Mouse (Mus musculus) erythroblast, embryonic 14.5 days (primary cell): ENCODE data around the gene Ptp4a2. TPM values are rescaled to one million over a fixed set of nuclear protein-coding genes. Genes with fewer than 3 reads are reported as not detected.
"Not testable (repeated sequence)": the region's sequence is repeated elsewhere in the genome, so short reads cannot be mapped to it uniquely, and the experiment has no call there.

Source experiments
- H3K27me3 ChIP-seq: 2 replicates; pipeline ENCODE4 v1.6.1; 2012; ENCODE audit warnings: inconsistent platforms; ENCODE audit not compliant: control insufficient read depth
- H3K36me3 ChIP-seq: 2 replicates; pipeline ENCODE4 v1.6.1; 2012; ENCODE audit warnings: mild to moderate bottlenecking, inconsistent platforms; ENCODE audit not compliant: control insufficient read depth
- H3K4me1 ChIP-seq: 2 replicates; pipeline ENCODE4 v1.6.1; 2012; ENCODE audit warnings: inconsistent platforms; ENCODE audit not compliant: control insufficient read depth
- H3K4me3 ChIP-seq: replicated peaks from 2 replicates; pipeline ENCODE3; 2012; ENCODE audit warnings: moderate library complexity, mild to moderate bottlenecking, inconsistent platforms
- H3K9me3 ChIP-seq: 2 replicates; pipeline ENCODE4 v1.6.1; 2012; ENCODE audit warnings: low read length, inconsistent platforms, mixed read lengths; ENCODE audit not compliant: control insufficient read depth
- GATA1 ChIP-seq: IDR thresholded peaks from 2 replicates; pipeline ENCODE4 v1.6.1; 2012; ENCODE audit warnings: low read length, inconsistent platforms, mixed read lengths
- TAL1 ChIP-seq: IDR thresholded peaks from 3 replicates; pipeline ENCODE4 v1.6.1; 2012; ENCODE audit warnings: low read length, inconsistent platforms, mixed read lengths
- polyA plus RNA-seq: library from polyadenylated mRNA; stranded (reverse); fragments of >175 nt; gene quantifications from 2 replicates; pipeline ENCODE4 v1.2.3, GENCODE M21; 2012

Gene Ptp4a2
- polyA plus RNA-seq, 1 experiment = 4.7 TPM

GRCm38 (mm10) chr4:129855051-129855970 lies 44.3 kb downstream of the Ptp4a2 start:
- H3K36me3 ChIP-seq = peaks cover 25% of the 10 kb centered on the region

GRCm38 (mm10) chr4:129860456-129860855 lies 49.4 kb downstream of the Ptp4a2 start:
- Histone ChIP-seq H3K27me3 (no peaks in the 10 kb centered on the region), H3K9me3 (no peaks in the 10 kb centered on the region), H3K36me3 (peaks cover 5% of the 10 kb centered on the region), H3K4me3 (no peak overlapping the region), H3K4me1 (peaks cover 4% of the 10 kb centered on the region)
- TF ChIP-seq GATA1 (no peak), TAL1 (no peak)

More at GRCm38 (mm10) chr4:129855051-129855970, 44.3 kb downstream of the Ptp4a2 start:
- TF ChIP-seq TAL1 (no peak), GATA1 (no peak)
- H3K27me3 ChIP-seq = no peaks in the 10 kb centered on the region
- peaks cover 16% of the 10 kb centered on the region for H3K4me1 ChIP-seq
- no peak overlapping the region for H3K4me3 ChIP-seq
- H3K9me3 ChIP-seq = no peaks in the 10 kb centered on the region

DNA sequence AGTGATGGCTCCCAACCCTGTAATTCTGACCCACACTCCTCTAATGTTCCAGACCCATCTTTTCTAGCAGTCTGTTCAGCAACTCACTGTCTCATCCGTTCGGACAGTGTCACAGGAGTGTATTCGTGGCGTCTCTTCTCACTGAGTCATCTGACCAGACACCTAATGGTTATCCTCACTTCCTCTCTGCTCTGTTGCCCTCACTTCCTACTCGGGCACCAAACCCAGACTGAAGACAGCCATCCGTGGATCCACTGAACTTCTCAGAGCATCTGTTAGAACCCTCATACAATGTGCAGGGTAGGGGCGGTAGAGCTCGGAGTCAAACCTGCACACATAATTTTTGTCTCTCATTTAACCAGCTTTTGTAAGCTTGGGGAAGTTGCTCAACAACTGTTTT lies 50.4 kb downstream of the Ptp4a2 start:
- peaks cover 5% of the 10 kb centered on the region for H3K36me3 ChIP-seq
- H3K4me3 ChIP-seq = no peak overlapping the region
- no peaks in the 10 kb centered on the region for H3K4me1 ChIP-seq
- TF ChIP-seq GATA1 = no peak
- no peak for TF ChIP-seq TAL1
- no peaks in the 10 kb centered on the region for H3K27me3 ChIP-seq
- peaks cover 3% of the 10 kb centered on the region; the same call in 1 of the 2 replicates for H3K9me3 ChIP-seq

GRCm38 (mm10) chr4:129862357-129862756 lies 51.3 kb downstream of the Ptp4a2 start:
- no peaks in the 10 kb centered on the region for H3K27me3 ChIP-seq
- no peak overlapping the region for H3K4me3 ChIP-seq
- no peak for TF ChIP-seq TAL1
- TF ChIP-seq GATA1 = no peak
- H3K9me3 ChIP-seq = peaks cover 3% of the 10 kb centered on the region; the same call in 1 of the 2 replicates
- no peaks in the 10 kb centered on the region for H3K4me1 ChIP-seq
- peaks cover 5% of the 10 kb centered on the region for H3K36me3 ChIP-seq

GRCm38 (mm10) chr4:129866171-129866570 lies 55.2 kb downstream of the Ptp4a2 start:
- H3K9me3 ChIP-seq, H3K4me1 ChIP-seq, H3K27me3 ChIP-seq, H3K4me3 ChIP-seq, H3K36me3 ChIP-seq: not testable (repeated sequence)

GRCm38 (mm10) chr4:129868211-129868610 lies 57.2 kb downstream of the Ptp4a2 start:
- no peak overlapping the region for H3K4me3 ChIP-seq
- no peak for TF ChIP-seq TAL1
- no peak for TF ChIP-seq GATA1
- no peaks in the 10 kb centered on the region for H3K36me3 ChIP-seq
- H3K9me3 ChIP-seq = peaks cover 3% of the 10 kb centered on the region; the same call in 1 of the 2 replicates
- H3K4me1 ChIP-seq = no peaks in the 10 kb centered on the region
- H3K27me3 ChIP-seq = no peaks in the 10 kb centered on the region

DNA sequence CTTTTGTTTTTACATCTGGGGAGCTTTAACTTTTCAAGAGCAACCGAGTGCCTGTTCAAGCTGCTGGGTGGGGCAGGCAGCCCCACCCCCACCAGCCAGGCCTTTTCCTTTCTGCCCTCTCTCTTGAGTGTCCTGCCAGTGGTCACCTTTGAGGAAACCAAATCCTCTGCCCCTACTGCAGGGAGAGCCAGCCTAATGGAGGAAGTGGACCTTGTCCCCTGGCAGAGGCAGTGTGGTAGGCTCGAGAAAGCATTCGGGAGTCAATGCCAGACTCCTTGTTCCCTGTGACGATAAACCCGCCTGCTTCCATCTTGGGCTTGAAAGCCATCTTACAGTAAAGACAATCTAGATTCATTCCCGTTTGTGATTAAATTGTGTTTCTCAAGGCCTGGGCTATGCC lies 59.5 kb downstream of the Ptp4a2 start:
- H3K36me3 ChIP-seq = no peaks in the 10 kb centered on the region
- peaks cover 3% of the 10 kb centered on the region; the same call in 1 of the 2 replicates for H3K9me3 ChIP-seq
- H3K4me1 ChIP-seq = peaks cover 6% of the 10 kb centered on the region
- TF ChIP-seq TAL1 (no peak), GATA1 (no peak)
- H3K27me3 ChIP-seq = no peaks in the 10 kb centered on the region
- H3K4me3 ChIP-seq = no peak overlapping the region

- Histone ChIP-seq H3K36me3 (no peaks in the 10 kb centered on the region), H3K4me1 (peaks cover 13% of the 10 kb centered on the region)
Observed at GRCm38 (mm10) chr4:129872376-129872922, 61.4 kb downstream of the Ptp4a2 start.

DNA sequence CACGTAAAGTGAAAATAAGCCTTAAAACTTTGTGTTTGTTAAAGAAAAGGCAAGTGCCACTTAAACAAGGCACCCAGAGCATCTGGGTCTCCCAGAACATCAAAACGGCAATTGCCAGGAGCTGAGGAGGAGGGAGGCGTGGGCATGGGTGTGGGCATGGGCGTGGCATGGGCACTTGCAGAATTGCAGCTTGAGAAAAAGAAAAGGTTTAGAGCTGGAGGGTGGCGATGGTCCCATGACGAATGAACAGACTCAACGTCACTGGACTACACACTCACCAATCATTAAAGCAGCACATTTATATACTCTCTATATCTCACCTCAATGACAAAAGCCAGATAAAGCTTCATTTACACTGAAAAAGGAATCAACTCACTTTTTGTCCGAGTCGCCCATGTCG lies 63.8 kb downstream of the Ptp4a2 start:
- H3K4me1 ChIP-seq = peaks cover 19% of the 10 kb centered on the region
- no peaks in the 10 kb centered on the region for H3K9me3 ChIP-seq
- H3K4me3 ChIP-seq = no peak overlapping the region
- TF ChIP-seq GATA1 (no peak), TAL1 (no peak)
- H3K27me3 ChIP-seq = no peaks in the 10 kb centered on the region
- no peaks in the 10 kb centered on the region for H3K36me3 ChIP-seq

More at GRCm38 (mm10) chr4:129872376-129872922, 61.4 kb downstream of the Ptp4a2 start:
- H3K9me3 ChIP-seq = no peaks in the 10 kb centered on the region
- H3K27me3 ChIP-seq = no peaks in the 10 kb centered on the region
- H3K4me3 ChIP-seq = no peak overlapping the region
- no peak for TF ChIP-seq TAL1
- no peak for TF ChIP-seq GATA1
